In genomic region chr7:45075405-45075804, GRCm38 (mm10) we compare ENCODE assay signal across 10 mouse cellular contexts. TPM values are rescaled to one million over a fixed set of nuclear protein-coding genes. Genes with fewer than 3 reads are reported as not detected.
DNase-seq lines count a peak whose midpoint lies in the region; ATAC-seq and TF ChIP-seq lines count a peak whose summit lies in the region.
"Had no signal": no experiment of that assay in that cellular context is flagged by ENCODE, and none has a peak within 500 bp of the region (broad histone marks: within the 10 kb centered on the region; RNA-seq: fewer than 3 reads in every experiment).

No protein-coding gene starts in this region.

- no peak overlapping the region for H3K4me2 ChIP-seq in embryonic facial prominence, embryonic 13.5 days
- no peak overlapping the region for H3K4me2 ChIP-seq in lung, postnatal 0 days (replicated peaks; ENCODE audit: low read depth, low read length)
- peak overlapping the region; percentile 21; the same call in 1 of the 2 replicates for H3K4me2 ChIP-seq in heart, embryonic 14.5 days (ENCODE audit: low read length)
- no peak overlapping the region for H3K4me2 ChIP-seq in forebrain, embryonic 12.5 days
- H3K4me2 ChIP-seq: neural tube, embryonic 13.5 days had no signal

- no peak overlapping the region for H3K4me3 ChIP-seq in embryonic facial prominence, embryonic 13.5 days
- H3K4me3 ChIP-seq in embryonic facial prominence, embryonic 10.5 days: no peak overlapping the region
- H3K4me3 ChIP-seq in lung, postnatal 0 days (ENCODE audit: low read depth, low read length): no peak overlapping the region
- no peak overlapping the region for H3K4me3 ChIP-seq in heart, embryonic 14.5 days (ENCODE audit: control insufficient read depth in 1 of 2, insufficient read depth in 1 of 2, low read depth in 1 of 2, low read length in 2 of 2)
- no peak overlapping the region for H3K4me3 ChIP-seq in forebrain, embryonic 12.5 days (replicated peaks)
- H3K4me3 ChIP-seq: neural tube, embryonic 13.5 days had no signal

- no peaks in the 10 kb centered on the region for H3K9me3 ChIP-seq in embryonic facial prominence, embryonic 13.5 days
- no peaks in the 10 kb centered on the region for H3K9me3 ChIP-seq in embryonic facial prominence, embryonic 10.5 days
- H3K9me3 ChIP-seq in lung, postnatal 0 days (ENCODE audit: low read length): no peaks in the 10 kb centered on the region
- H3K9me3 ChIP-seq in heart, embryonic 14.5 days (ENCODE audit: control insufficient read depth, low read length): no peaks in the 10 kb centered on the region
- H3K9me3 ChIP-seq in forebrain, embryonic 12.5 days: no peaks in the 10 kb centered on the region
- H3K9me3 ChIP-seq: neural tube, embryonic 13.5 days had no signal

- no peak for ATAC-seq in embryonic facial prominence, embryonic 13.5 days (ENCODE audit: insufficient number of reproducible peaks, insufficient read depth, low FRiP score, low TSS enrichment, low read depth)
- peak; percentile 12; the same call in 1 of the 2 replicates for ATAC-seq in lung, postnatal 0 days
- ATAC-seq in heart, embryonic 14.5 days (ENCODE audit: insufficient number of reproducible peaks, insufficient read depth, low FRiP score, low read depth): peak; percentile 37
- ATAC-seq in forebrain, embryonic 12.5 days (ENCODE audit: low FRiP score): no peak

- DNase-seq in embryonic facial prominence, embryonic 10.5 days (ENCODE audit: low spot score): no peak
- DNase-seq in lung, postnatal 0 days (ENCODE audit: low spot score): no peak
- no peak for DNase-seq in lung, postnatal 14 days
- no peak for DNase-seq in cerebellum, postnatal 25 days
- DNase-seq in left cerebral cortex, adult 9 months (ENCODE audit: low spot score in 2 of 2): no peak
- DNase-seq: midbrain, embryonic 14.5 days had no signal

- H3K36me3 ChIP-seq in embryonic facial prominence, embryonic 13.5 days: peaks cover 49% of the 10 kb centered on the region
- peaks cover 50% of the 10 kb centered on the region for H3K36me3 ChIP-seq in embryonic facial prominence, embryonic 10.5 days (replicated peaks)
- peaks cover 16% of the 10 kb centered on the region for H3K36me3 ChIP-seq in lung, postnatal 0 days (ENCODE audit: insufficient read depth, low read length)
- H3K36me3 ChIP-seq in heart, embryonic 14.5 days (ENCODE audit: control insufficient read depth, insufficient read depth, low read length): peaks cover 43% of the 10 kb centered on the region
- peaks cover 37% of the 10 kb centered on the region for H3K36me3 ChIP-seq in forebrain, embryonic 12.5 days (replicated peaks)

- peaks cover 4% of the 10 kb centered on the region for H3K4me1 ChIP-seq in embryonic facial prominence, embryonic 13.5 days
- peaks cover 3% of the 10 kb centered on the region; the same call in 1 of the 2 replicates for H3K4me1 ChIP-seq in embryonic facial prominence, embryonic 10.5 days
- H3K4me1 ChIP-seq in lung, postnatal 0 days (ENCODE audit: insufficient read depth, low read depth, low read length): no peaks in the 10 kb centered on the region
- peaks cover 15 to 19% of the 10 kb centered on the region in 2 experiments for H3K4me1 ChIP-seq in heart, embryonic 14.5 days (ENCODE audit: control insufficient read depth in 2 of 2, insufficient read depth in 2 of 2, low read length in 2 of 2)
- H3K4me1 ChIP-seq in forebrain, embryonic 12.5 days: peaks cover 2% of the 10 kb centered on the region
- H3K4me1 ChIP-seq: neural tube, embryonic 13.5 days had no signal

- H3K27ac ChIP-seq in embryonic facial prominence, embryonic 13.5 days: no peak overlapping the region
- no peak overlapping the region for H3K27ac ChIP-seq in embryonic facial prominence, embryonic 10.5 days (replicated peaks)
- no peak overlapping the region for H3K27ac ChIP-seq in lung, postnatal 0 days (ENCODE audit: low read length)
- H3K27ac ChIP-seq in heart, embryonic 14.5 days (replicated peaks in 1 of 2; ENCODE audit: control insufficient read depth in 1 of 2, insufficient read depth in 1 of 2, low read depth in 2 of 2, low read length in 2 of 2): peak overlapping the region; percentile 90 to 91
- no peak overlapping the region for H3K27ac ChIP-seq in forebrain, embryonic 12.5 days
- H3K27ac ChIP-seq: neural tube, embryonic 13.5 days had no signal

- no peak for TF ChIP-seq CTCF in lung, postnatal 0 days (IDR thresholded peaks at IDR 0.05)

- 0 out of 2 replicates have a peak overlapping the region, but pooled peaks have one; percentile 11 for H3K9ac ChIP-seq in embryonic facial prominence, embryonic 13.5 days
- H3K9ac ChIP-seq in lung, postnatal 0 days (replicated peaks; ENCODE audit: low read depth): no peak overlapping the region
- H3K9ac ChIP-seq in heart, embryonic 14.5 days (ENCODE audit: low read length): peak overlapping the region; percentile 52
- no peak overlapping the region for H3K9ac ChIP-seq in forebrain, embryonic 12.5 days
- H3K9ac ChIP-seq: neural tube, embryonic 13.5 days had no signal

- TF ChIP-seq EP300 in lung, postnatal 0 days (IDR thresholded peaks at IDR 0.05): no peak

- 87% methylated on average over 4 of the region's 4 CpGs for WGBS in embryonic facial prominence, embryonic 13.5 days
- WGBS in embryonic facial prominence, embryonic 10.5 days: 90% methylated on average over 4 of the region's 4 CpGs
- 53% methylated on average over 4 of the region's 4 CpGs for WGBS in lung, postnatal 0 days
- 27% methylated on average over 4 of the region's 4 CpGs for WGBS in heart, embryonic 14.5 days
- WGBS in forebrain, embryonic 12.5 days: 92% methylated on average over 4 of the region's 4 CpGs

- no peaks in the 10 kb centered on the region for H3K27me3 ChIP-seq in embryonic facial prominence, embryonic 13.5 days
- no peaks in the 10 kb centered on the region for H3K27me3 ChIP-seq in embryonic facial prominence, embryonic 10.5 days (replicated peaks; ENCODE audit: low read depth, poor library complexity, severe bottlenecking)
- H3K27me3 ChIP-seq in lung, postnatal 0 days (replicated peaks; ENCODE audit: insufficient read depth, low read length): no peaks in the 10 kb centered on the region
- H3K27me3 ChIP-seq in heart, embryonic 14.5 days (ENCODE audit: control insufficient read depth, insufficient read depth, low read length): no peaks in the 10 kb centered on the region
- H3K27me3 ChIP-seq in forebrain, embryonic 12.5 days: no peaks in the 10 kb centered on the region; the same call in 1 of the 2 replicates
- H3K27me3 ChIP-seq: neural tube, embryonic 13.5 days had no signal

RNA-seq across cellular contexts. Expression of gene Prrg2, which starts 12.9 kb away (rescaled TPM):
- polyA plus RNA-seq in embryonic facial prominence, embryonic 13.5 days (2015; fragmentation: Nextera tagmentation; extraction: Ambion mirVana): 23.0 and 26.0 TPM in 2 replicates
- polyA plus RNA-seq in embryonic facial prominence, embryonic 10.5 days (2016; fragmentation: Nextera tagmentation; extraction: Ambion mirVana): 23.3 and 24.4 TPM in 2 replicates
- polyA plus RNA-seq in lung, postnatal 0 days (2015; fragmentation: Nextera tagmentation; extraction: Ambion mirVana): 36.8 and 40.8 TPM in 2 replicates
- 13.4 and 14.5 TPM in 2 replicates for polyA plus RNA-seq in heart, embryonic 14.5 days (2014; fragmentation: Nextera tagmentation; extraction: Ambion mirVana)
- polyA plus RNA-seq in forebrain, embryonic 12.5 days (2016; fragmentation: Nextera tagmentation; extraction: Ambion mirVana): 17.1 and 18.2 TPM in 2 replicates

RNA-seq across cellular contexts. Expression of gene Nosip, which starts 13.2 kb away (rescaled TPM):
- polyA plus RNA-seq in embryonic facial prominence, embryonic 13.5 days (2015; fragmentation: Nextera tagmentation; extraction: Ambion mirVana): 64.7 and 66.6 TPM in 2 replicates
- 70.8 and 74.7 TPM in 2 replicates for polyA plus RNA-seq in embryonic facial prominence, embryonic 10.5 days (2016; fragmentation: Nextera tagmentation; extraction: Ambion mirVana)
- polyA plus RNA-seq in lung, postnatal 0 days (2015; fragmentation: Nextera tagmentation; extraction: Ambion mirVana): 54.6 and 62.8 TPM in 2 replicates
- 48.5 and 53.8 TPM in 2 replicates for polyA plus RNA-seq in heart, embryonic 14.5 days (2014; fragmentation: Nextera tagmentation; extraction: Ambion mirVana)
- 53.7 and 54.4 TPM in 2 replicates for polyA plus RNA-seq in forebrain, embryonic 12.5 days (2016; fragmentation: Nextera tagmentation; extraction: Ambion mirVana)

RNA-seq across cellular contexts. Expression of gene Rcn3, which starts 16.6 kb away (rescaled TPM):
- polyA plus RNA-seq in embryonic facial prominence, embryonic 13.5 days (2015; fragmentation: Nextera tagmentation; extraction: Ambion mirVana): 375 and 376 TPM in 2 replicates
- polyA plus RNA-seq in embryonic facial prominence, embryonic 10.5 days (2016; fragmentation: Nextera tagmentation; extraction: Ambion mirVana): 144 and 156 TPM in 2 replicates
- polyA plus RNA-seq in lung, postnatal 0 days (2015; fragmentation: Nextera tagmentation; extraction: Ambion mirVana): 158 and 162 TPM in 2 replicates
- polyA plus RNA-seq in heart, embryonic 14.5 days (2014; fragmentation: Nextera tagmentation; extraction: Ambion mirVana): 218 and 262 TPM in 2 replicates
- 80.5 and 101 TPM in 2 replicates for polyA plus RNA-seq in forebrain, embryonic 12.5 days (2016; fragmentation: Nextera tagmentation; extraction: Ambion mirVana)

RNA-seq across cellular contexts. Expression of gene Prr12, which starts 22.7 kb away (rescaled TPM):
- polyA plus RNA-seq in embryonic facial prominence, embryonic 13.5 days (2015; fragmentation: Nextera tagmentation; extraction: Ambion mirVana): 15.2 and 15.7 TPM in 2 replicates
- polyA plus RNA-seq in embryonic facial prominence, embryonic 10.5 days (2016; fragmentation: Nextera tagmentation; extraction: Ambion mirVana): 13.4 and 14.9 TPM in 2 replicates
- polyA plus RNA-seq in lung, postnatal 0 days (2015; fragmentation: Nextera tagmentation; extraction: Ambion mirVana): 6.4 and 6.7 TPM in 2 replicates
- polyA plus RNA-seq in heart, embryonic 14.5 days (2014; fragmentation: Nextera tagmentation; extraction: Ambion mirVana): 6.7 and 8.7 TPM in 2 replicates
- polyA plus RNA-seq in forebrain, embryonic 12.5 days (2016; fragmentation: Nextera tagmentation; extraction: Ambion mirVana): 13.1 and 13.6 TPM in 2 replicates

RNA-seq across cellular contexts. Expression of gene Fcgrt, which starts 28.2 kb away (rescaled TPM):
- polyA plus RNA-seq in embryonic facial prominence, embryonic 13.5 days (2015; fragmentation: Nextera tagmentation; extraction: Ambion mirVana): 61.6 and 65.1 TPM in 2 replicates
- 6.0 and 7.0 TPM in 2 replicates for polyA plus RNA-seq in embryonic facial prominence, embryonic 10.5 days (2016; fragmentation: Nextera tagmentation; extraction: Ambion mirVana)
- polyA plus RNA-seq in lung, postnatal 0 days (2015; fragmentation: Nextera tagmentation; extraction: Ambion mirVana): 138 and 143 TPM in 2 replicates
- 50.5 and 53.8 TPM in 2 replicates for polyA plus RNA-seq in heart, embryonic 14.5 days (2014; fragmentation: Nextera tagmentation; extraction: Ambion mirVana)
- polyA plus RNA-seq in forebrain, embryonic 12.5 days (2016; fragmentation: Nextera tagmentation; extraction: Ambion mirVana): 8.3 and 9.6 TPM in 2 replicates

Comparison
In these comparisons a context has a peak if more than half of its experiments do, and no peak if none do; other contexts are left out.
1. ATAC-seq: peak in lung, postnatal 0 days (single experiment) and heart, embryonic 14.5 days (single experiment); none in embryonic facial prominence, embryonic 13.5 days (single experiment) and forebrain, embryonic 12.5 days (single experiment).
2. H3K27ac ChIP-seq: peak in heart, embryonic 14.5 days (2 of 2); none in embryonic facial prominence, embryonic 13.5 days (single experiment), embryonic facial prominence, embryonic 10.5 days (single experiment), lung, postnatal 0 days (single experiment) and forebrain, embryonic 12.5 days (single experiment).
3. H3K9ac ChIP-seq: peak in embryonic facial prominence, embryonic 13.5 days (single experiment) and heart, embryonic 14.5 days (single experiment); none in lung, postnatal 0 days (single experiment) and forebrain, embryonic 12.5 days (single experiment).